ENCODE assay signal across 23 mouse cellular contexts in genomic region chr4:138022761-138023160, GRCm38 (mm10). TPM values are rescaled to one million over a fixed set of nuclear protein-coding genes. Genes with fewer than 3 reads are reported as not detected.
DNase-seq lines count a peak whose midpoint lies in the region; ATAC-seq and TF ChIP-seq lines count a peak whose summit lies in the region.
"Had no signal": no experiment of that assay in that cellular context is flagged by ENCODE, and none has a peak within 500 bp of the region (broad histone marks: within the 10 kb centered on the region; RNA-seq: fewer than 3 reads in every experiment).

No protein-coding gene starts in this region.

- 86% methylated on average over 2 of the region's 2 CpGs for WGBS in heart, embryonic 15.5 days
- whole genome bisulfite sequencing in liver, embryonic 13.5 days (ENCODE audit: insufficient replicate concordance), result 65% methylated on average over 2 of the region's 2 CpGs
- WGBS in liver, postnatal 0 days (ENCODE audit: insufficient replicate concordance), result 76% methylated on average over 2 of the region's 2 CpGs

- no peak overlapping the region for H3K27ac ChIP-seq in heart, embryonic 15.5 days
- H3K27ac ChIP-seq in liver, embryonic 13.5 days, result peak overlapping the region; percentile 9; the same call in 1 of the 2 replicates
- H3K27ac ChIP-seq in liver, postnatal 0 days (ENCODE audit: low read depth), result no peak overlapping the region
- no peak overlapping the region for H3K27ac ChIP-seq in ES-E14 (ENCODE audit: insufficient read depth, low read depth, low read length, poor library complexity, severe bottlenecking)
- H3K27ac ChIP-seq: embryonic facial prominence, embryonic 13.5 days; embryonic facial prominence, embryonic 15.5 days; forebrain, embryonic 10.5 days; forebrain, embryonic 12.5 days had no signal

- ATAC-seq in heart, embryonic 15.5 days (replicated peaks; ENCODE audit: insufficient number of reproducible peaks, insufficient read depth, low FRiP score, low read depth), result no peak
- no peak for ATAC-seq in liver, embryonic 13.5 days (ENCODE audit: low read depth)
- no peak for ATAC-seq in liver, postnatal 0 days
- no peak for ATAC-seq in granulocyte monocyte progenitor cell, adult 5-6 weeks (replicated peaks; ENCODE audit: poor library complexity, severe bottlenecking)
- no peak for ATAC-seq in monocyte, adult 5-6 weeks (replicated peaks; ENCODE audit: insufficient number of reproducible peaks, low FRiP score, low TSS enrichment, poor library complexity, severe bottlenecking)
- ATAC-seq: forebrain, embryonic 14.5 days; forebrain, embryonic 16.5 days had no signal

- H3K9ac ChIP-seq in heart, embryonic 15.5 days, result 0 out of 2 replicates have a peak overlapping the region, but pooled peaks have one; percentile 14
- H3K9ac ChIP-seq in liver, embryonic 13.5 days, result no peak overlapping the region
- no peak overlapping the region for H3K9ac ChIP-seq in liver, postnatal 0 days (replicated peaks)
- H3K9ac ChIP-seq in ES-E14 (ENCODE audit: insufficient read depth, low read depth, low read length, poor library complexity, severe bottlenecking), result no peak overlapping the region
- H3K9ac ChIP-seq: embryonic facial prominence, embryonic 13.5 days; embryonic facial prominence, embryonic 15.5 days; forebrain, embryonic 12.5 days had no signal

- peaks cover 15% of the 10 kb centered on the region for H3K36me3 ChIP-seq in heart, embryonic 15.5 days
- peaks cover 29% of the 10 kb centered on the region for H3K36me3 ChIP-seq in liver, embryonic 13.5 days
- peaks cover 16% of the 10 kb centered on the region for H3K36me3 ChIP-seq in liver, postnatal 0 days (replicated peaks; ENCODE audit: insufficient read depth, low read length)
- peaks cover 2% of the 10 kb centered on the region; the same call in 1 of the 2 replicates for H3K36me3 ChIP-seq in ES-E14 (ENCODE audit: control insufficient read depth, insufficient read depth, low read length, poor library complexity, severe bottlenecking)

- no peak for TF ChIP-seq CTCF in liver, postnatal 0 days (IDR thresholded peaks at IDR 0.05; ENCODE audit: low read depth)

- no peak overlapping the region for H3K4me2 ChIP-seq in heart, embryonic 15.5 days
- no peak overlapping the region for H3K4me2 ChIP-seq in liver, embryonic 13.5 days
- no peak overlapping the region for H3K4me2 ChIP-seq in liver, postnatal 0 days (ENCODE audit: low read depth, low read length)
- H3K4me2 ChIP-seq: embryonic facial prominence, embryonic 13.5 days; embryonic facial prominence, embryonic 15.5 days; forebrain, embryonic 12.5 days had no signal

- in situ Hi-C loops in ES-E14 (cut with MboI; ENCODE audit: low sequenced_read_pairs in 2 of 2, unreplicated experiment in 2 of 2), result no loop called here

- DNase-seq in heart, postnatal 14 days, result no peak
- DNase-seq in liver, embryonic 13.5 days, result no peak
- DNase-seq in liver, postnatal 0 days, result no peak
- no peak for DNase-seq in ES-E14 (ENCODE audit: low read depth, low spot score)
- DNase-seq: adrenal gland, postnatal 10 days; adrenal gland, postnatal 25 days; cerebellum, adult 11 months; cerebellum, adult 18-20 months; cerebellum, adult 8-10 months; cerebellum, adult 9-11 months; cerebellum, postnatal 14 days; cerebellum, postnatal 36 days; embryo, embryonic 11 days had no signal

- no peak for TF ChIP-seq EP300 in liver, postnatal 0 days (IDR thresholded peaks at IDR 0.05; ENCODE audit: low read depth)

- H3K9me3 ChIP-seq in heart, embryonic 15.5 days (replicated peaks), result no peaks in the 10 kb centered on the region
- H3K9me3 ChIP-seq in liver, embryonic 13.5 days (replicated peaks), result no peaks in the 10 kb centered on the region
- H3K9me3 ChIP-seq in liver, postnatal 0 days (ENCODE audit: low read length), result no peaks in the 10 kb centered on the region
- H3K9me3 ChIP-seq in ES-E14 (ENCODE audit: control insufficient read depth, insufficient read depth, low read depth, low read length), result no peaks in the 10 kb centered on the region
- H3K9me3 ChIP-seq: embryonic facial prominence, embryonic 13.5 days; embryonic facial prominence, embryonic 15.5 days; forebrain, embryonic 10.5 days; forebrain, embryonic 12.5 days had no signal

- intact Hi-C loops in heart, postnatal 14 days (cut with DNase I), result no loop called here

- H3K4me1 ChIP-seq in heart, embryonic 15.5 days (replicated peaks), result peaks cover 23% of the 10 kb centered on the region
- H3K4me1 ChIP-seq in liver, embryonic 13.5 days (replicated peaks), result peaks cover 48% of the 10 kb centered on the region
- H3K4me1 ChIP-seq in liver, postnatal 0 days (ENCODE audit: insufficient read depth), result peaks cover 6% of the 10 kb centered on the region; the same call in 1 of the 2 replicates
- no peaks in the 10 kb centered on the region for H3K4me1 ChIP-seq in ES-E14 (ENCODE audit: control insufficient read depth in 2 of 2, insufficient read depth in 2 of 2, low read length in 2 of 2, poor library complexity in 1 of 2)
- H3K4me1 ChIP-seq: forebrain, embryonic 10.5 days had no signal

- no peaks in the 10 kb centered on the region for H3K27me3 ChIP-seq in heart, embryonic 15.5 days
- no peaks in the 10 kb centered on the region for H3K27me3 ChIP-seq in liver, embryonic 13.5 days
- no peaks in the 10 kb centered on the region for H3K27me3 ChIP-seq in liver, postnatal 0 days (ENCODE audit: insufficient read depth, low read length)
- H3K27me3 ChIP-seq: embryonic facial prominence, embryonic 13.5 days; embryonic facial prominence, embryonic 15.5 days; forebrain, embryonic 12.5 days had no signal

- no peak overlapping the region for H3K4me3 ChIP-seq in heart, embryonic 15.5 days
- H3K4me3 ChIP-seq in liver, embryonic 13.5 days (replicated peaks), result no peak overlapping the region
- H3K4me3 ChIP-seq in liver, postnatal 0 days (ENCODE audit: low read depth, low read length), result no peak overlapping the region
- H3K4me3 ChIP-seq in ES-E14 (ENCODE audit: insufficient read depth in 1 of 2, low read depth in 1 of 2, low read length in 2 of 2, poor library complexity in 1 of 2, severe bottlenecking in 1 of 2), result no peak overlapping the region
- H3K4me3 ChIP-seq: embryonic facial prominence, embryonic 13.5 days; embryonic facial prominence, embryonic 15.5 days; erythroblast, embryonic 14.5 days; forebrain, embryonic 10.5 days; forebrain, embryonic 12.5 days had no signal

TF ChIP-seq in ES-E14, 5 proteins besides CTCF, POLR2A, EP300 and RAD21:
- TF ChIP-seq ZC3H11A (IDR thresholded peaks at IDR 0.05; ENCODE audit: borderline replicate concordance, low read depth, low read length), result no peak
- peak; percentile 80; the same call in 1 of the 2 replicates for TF ChIP-seq MAFK (IDR thresholded peaks at IDR 0.05; ENCODE audit: insufficient read depth, low read depth, low read length)
- no peak for TF ChIP-seq ZNF384 (IDR thresholded peaks at IDR 0.05; ENCODE audit: low read depth, low read length)
- no peak for TF ChIP-seq CHD2 (IDR thresholded peaks at IDR 0.05; ENCODE audit: low read depth, low read length)
- no peak for TF ChIP-seq HCFC1 (IDR thresholded peaks at IDR 0.05; ENCODE audit: borderline replicate concordance, insufficient read depth, low read length)

RNA-seq across cellular contexts. Expression of gene Eif4g3, which starts 29.9 kb away (rescaled TPM):
- 17.2 and 20.5 TPM in 2 replicates for polyA plus RNA-seq in heart, embryonic 15.5 days (2015; fragmentation: Nextera tagmentation; extraction: Ambion mirVana)
- total RNA-seq in heart, postnatal 14 days (2021), result 10 to 100 TPM; 58.6 to 59.5 TPM
- 7.3 and 7.9 TPM in 2 replicates for polyA plus RNA-seq in liver, embryonic 13.5 days (2015; fragmentation: Nextera tagmentation; extraction: Ambion mirVana)
- polyA plus RNA-seq in liver, postnatal 0 days (2015; fragmentation: Nextera tagmentation; extraction: Ambion mirVana), result 5.8 and 5.9 TPM in 2 replicates
- 18.7 and 31.4 TPM in 2 replicates for total RNA-seq in ES-E14 (2012; rRNA removed)
- total RNA-seq in granulocyte monocyte progenitor cell, adult 5-6 weeks (2014; fragmentation: Nextera tagmentation), result 67.7 and 72.3 TPM in 2 replicates
- total RNA-seq in granulocyte monocyte progenitor cell, adult 5-6 weeks (2017), result 29.3 and 39.1 TPM in 2 replicates
- 94.4 to 146 TPM (median 114 TPM) in 3 replicates for total RNA-seq in monocyte, adult 5-6 weeks (2017)
